In the genomic region with DNA sequence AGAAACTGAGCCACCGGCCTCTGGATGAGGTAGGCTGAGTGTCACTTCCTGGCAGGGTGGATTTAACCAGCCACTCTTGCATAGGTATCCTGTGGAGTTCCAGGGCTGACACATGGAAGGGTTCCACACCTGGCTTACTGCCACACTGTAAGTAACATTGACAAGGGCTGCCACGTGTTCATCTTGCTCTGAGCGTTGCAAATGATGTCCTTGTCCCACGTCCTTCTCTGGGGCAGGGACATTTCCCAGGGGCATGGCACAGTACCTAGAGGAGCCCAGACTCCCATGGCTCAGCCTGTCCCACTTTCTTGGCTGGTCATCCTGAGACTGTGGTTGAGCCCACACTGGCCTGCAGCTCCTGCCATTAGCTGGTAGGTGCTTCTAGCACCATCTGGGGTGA, we compare ENCODE assay signal across 31 mouse cellular contexts.
DNase-seq lines count a peak whose midpoint lies in the region; ATAC-seq and TF ChIP-seq lines count a peak whose summit lies in the region.
"Had no signal": no experiment of that assay in that cellular context is flagged by ENCODE, and none has a peak within 500 bp of the region (broad histone marks: within the 10 kb centered on the region; RNA-seq: fewer than 3 reads in every experiment).

No protein-coding gene starts in this region.

- peaks cover 14% of the 10 kb centered on the region for H3K4me1 ChIP-seq in midbrain, embryonic 14.5 days (ENCODE audit: control insufficient read depth, insufficient read depth, low read length)
- H3K4me1 ChIP-seq in midbrain, embryonic 11.5 days (ENCODE audit: control insufficient read depth, insufficient read depth, low read length): no peaks in the 10 kb centered on the region
- H3K4me1 ChIP-seq in hindbrain, postnatal 0 days (ENCODE audit: insufficient read depth, low read length): peaks cover 3% of the 10 kb centered on the region; the same call in 1 of the 2 replicates
- H3K4me1 ChIP-seq in heart, embryonic 12.5 days (replicated peaks): no peaks in the 10 kb centered on the region
- H3K4me1 ChIP-seq: heart, embryonic 13.5 days; liver, embryonic 15.5 days; lung, embryonic 15.5 days; megakaryocyte, embryonic 14.5 days; stomach, embryonic 15.5 days had no signal

- no peak overlapping the region for H3K9ac ChIP-seq in midbrain, embryonic 14.5 days (replicated peaks; ENCODE audit: low read length)
- H3K9ac ChIP-seq in midbrain, embryonic 11.5 days (ENCODE audit: low read length): no peak overlapping the region
- no peak overlapping the region for H3K9ac ChIP-seq in hindbrain, postnatal 0 days (replicated peaks; ENCODE audit: low read length)
- H3K9ac ChIP-seq in heart, embryonic 12.5 days: no peak overlapping the region
- H3K9ac ChIP-seq: embryonic facial prominence, embryonic 15.5 days; heart, embryonic 13.5 days; liver, embryonic 15.5 days; lung, embryonic 15.5 days; neural tube, embryonic 12.5 days; stomach, embryonic 15.5 days had no signal

- peak overlapping the region; percentile 58 for H3K27ac ChIP-seq in midbrain, embryonic 14.5 days (replicated peaks; ENCODE audit: low read depth, low read length)
- no peak overlapping the region for H3K27ac ChIP-seq in midbrain, embryonic 11.5 days (ENCODE audit: low read depth, low read length)
- peak overlapping the region; percentile 60; the same call in 1 of the 2 replicates for H3K27ac ChIP-seq in hindbrain, postnatal 0 days
- H3K27ac ChIP-seq in heart, embryonic 12.5 days (ENCODE audit: poor library complexity, severe bottlenecking): no peak overlapping the region
- H3K27ac ChIP-seq: embryonic facial prominence, embryonic 15.5 days; heart, embryonic 13.5 days; liver, embryonic 15.5 days; lung, embryonic 15.5 days; neural tube, embryonic 12.5 days; stomach, embryonic 15.5 days had no signal

- no peaks in the 10 kb centered on the region for H3K9me3 ChIP-seq in midbrain, embryonic 14.5 days (ENCODE audit: control insufficient read depth, low read length)
- H3K9me3 ChIP-seq in midbrain, embryonic 11.5 days (ENCODE audit: control insufficient read depth, low read length): no peaks in the 10 kb centered on the region
- H3K9me3 ChIP-seq in hindbrain, postnatal 0 days (ENCODE audit: low read length): no peaks in the 10 kb centered on the region
- H3K9me3 ChIP-seq in heart, embryonic 12.5 days (replicated peaks): no peaks in the 10 kb centered on the region; the same call in 1 of the 2 replicates
- H3K9me3 ChIP-seq: embryonic facial prominence, embryonic 15.5 days; heart, embryonic 13.5 days; liver, embryonic 15.5 days; lung, embryonic 15.5 days; neural tube, embryonic 12.5 days; stomach, embryonic 15.5 days had no signal

- no peak overlapping the region for H3K4me2 ChIP-seq in midbrain, embryonic 14.5 days (ENCODE audit: low read length)
- H3K4me2 ChIP-seq in midbrain, embryonic 11.5 days: no peak overlapping the region
- no peak overlapping the region for H3K4me2 ChIP-seq in hindbrain, postnatal 0 days (ENCODE audit: low read depth, low read length)
- H3K4me2 ChIP-seq in heart, embryonic 12.5 days: no peak overlapping the region
- H3K4me2 ChIP-seq: embryonic facial prominence, embryonic 15.5 days; heart, embryonic 13.5 days; liver, embryonic 15.5 days; lung, embryonic 15.5 days; stomach, embryonic 15.5 days had no signal

- 76% methylated on average over 4 of the region's 4 CpGs for WGBS in midbrain, embryonic 14.5 days
- 84% methylated on average over 4 of the region's 4 CpGs for WGBS in midbrain, embryonic 11.5 days
- WGBS in hindbrain, postnatal 0 days: 47% methylated on average over 4 of the region's 4 CpGs
- WGBS in heart, embryonic 12.5 days: 58% methylated on average over 4 of the region's 4 CpGs

- no peak for TF ChIP-seq CTCF in hindbrain, postnatal 0 days (IDR thresholded peaks at IDR 0.05; ENCODE audit: low read depth)

- H3K36me3 ChIP-seq in midbrain, embryonic 14.5 days (ENCODE audit: control insufficient read depth, insufficient read depth, low read length): 0 out of 2 replicates have a peak, but pooled peaks cover 4% of the 10 kb centered on the region
- H3K36me3 ChIP-seq in midbrain, embryonic 11.5 days (ENCODE audit: control insufficient read depth, insufficient read depth, low read length): no peaks in the 10 kb centered on the region
- no peaks in the 10 kb centered on the region for H3K36me3 ChIP-seq in hindbrain, postnatal 0 days (ENCODE audit: insufficient read depth, low read length)
- H3K36me3 ChIP-seq in heart, embryonic 12.5 days: no peaks in the 10 kb centered on the region
- H3K36me3 ChIP-seq: embryonic facial prominence, embryonic 15.5 days; G1E; heart, embryonic 13.5 days; liver, embryonic 15.5 days; lung, embryonic 15.5 days; neural tube, embryonic 12.5 days; stomach, embryonic 15.5 days had no signal

- no peaks in the 10 kb centered on the region for H3K27me3 ChIP-seq in midbrain, embryonic 14.5 days (ENCODE audit: control insufficient read depth, insufficient read depth, low read length)
- no peaks in the 10 kb centered on the region for H3K27me3 ChIP-seq in midbrain, embryonic 11.5 days (ENCODE audit: control insufficient read depth, insufficient read depth, low read length)
- no peaks in the 10 kb centered on the region for H3K27me3 ChIP-seq in hindbrain, postnatal 0 days (ENCODE audit: insufficient read depth, low read length)
- H3K27me3 ChIP-seq in heart, embryonic 12.5 days (replicated peaks): peaks cover 25% of the 10 kb centered on the region
- H3K27me3 ChIP-seq: CH12.LX; liver, embryonic 15.5 days; lung, embryonic 15.5 days; megakaryocyte, embryonic 14.5 days; neural tube, embryonic 12.5 days; Patski; stomach, embryonic 15.5 days had no signal

- no peak for DNase-seq in frontal cortex, adult 2 months (ENCODE audit: extremely low spot score in 1 of 2, low spot score in 1 of 2)
- no peak for DNase-seq in midbrain, embryonic 14.5 days
- DNase-seq in midbrain, embryonic 11.5 days (ENCODE audit: low spot score, missing footprints): no peak
- no peak for DNase-seq in hindbrain, postnatal 0 days (ENCODE audit: low spot score)
- DNase-seq in ovary, postnatal 14 days (ENCODE audit: low spot score): no peak
- DNase-seq: B cell, adult 2 months; cerebellum, adult 11 months; cerebellum, adult 9-11 months; gastrocnemius, postnatal 25 days; heart, adult 18-20 months; heart, postnatal 14 days; kidney, adult 8-10 months; kidney, postnatal 14 days; left cerebral cortex, postnatal 4 days; liver; lung, postnatal 36 days; thymus, postnatal 25 days had no signal

- ATAC-seq in frontal cortex, adult (ENCODE audit: low TSS enrichment): peak; percentile 14; the same call in 1 of the 2 replicates
- no peak for ATAC-seq in midbrain, embryonic 14.5 days (ENCODE audit: low FRiP score, low TSS enrichment)
- ATAC-seq in midbrain, embryonic 11.5 days (ENCODE audit: low FRiP score): no peak
- no peak for ATAC-seq in hindbrain, postnatal 0 days
- no peak for ATAC-seq in heart, embryonic 12.5 days (ENCODE audit: insufficient number of reproducible peaks, low FRiP score)
- ATAC-seq: forebrain, embryonic 16.5 days; inflammation-experienced regulatory T-cells, adult 6 months; Patski had no signal

- H3K4me3 ChIP-seq in midbrain, embryonic 14.5 days (replicated peaks; ENCODE audit: low read depth, low read length): no peak overlapping the region
- H3K4me3 ChIP-seq in midbrain, embryonic 11.5 days (ENCODE audit: low read depth, low read length): no peak overlapping the region
- H3K4me3 ChIP-seq in hindbrain, postnatal 0 days (ENCODE audit: low read length): no peak overlapping the region
- H3K4me3 ChIP-seq in heart, embryonic 12.5 days: no peak overlapping the region
- H3K4me3 ChIP-seq: embryonic facial prominence, embryonic 15.5 days; heart, embryonic 13.5 days; liver, embryonic 15.5 days; lung, embryonic 15.5 days; megakaryocyte, embryonic 14.5 days; neural tube, embryonic 12.5 days; stomach, embryonic 15.5 days had no signal

Comparison
In these comparisons a context has a peak if more than half of its experiments do, and no peak if none do; other contexts are left out.
1. H3K27ac ChIP-seq: peak in midbrain, embryonic 14.5 days (single experiment) and hindbrain, postnatal 0 days (single experiment); none in midbrain, embryonic 11.5 days (single experiment) and heart, embryonic 12.5 days (single experiment).